Mouse (Mus musculus) stomach, embryonic 14.5 days (tissue): ENCODE measurements around the gene Rbp1. TPM values are rescaled to one million over a fixed set of nuclear protein-coding genes. Genes with fewer than 3 reads are reported as not detected.

Source experiments
- ATAC-seq: fragments of 200-750 bp; cut with Nextera tagmentation; 2 replicates; pipeline ENCODE4 v1.8.0; 2017; ENCODE audit warnings: low read depth, moderate TSS enrichment; ENCODE audit not compliant: insufficient number of reproducible peaks, insufficient read depth, low FRiP score
- H3K27ac ChIP-seq: fragments of 300-500 bp; sonication (generic); 2 replicates; pipeline ENCODE4 v1.5.1; 2014; ENCODE audit warnings: mild to moderate bottlenecking, low read length, moderate library complexity, mixed read lengths
- H3K27me3 ChIP-seq: fragments of 300-500 bp; sonication (generic); 2 replicates; pipeline ENCODE4 v1.6.1; 2014; ENCODE audit warnings: low read length, control low read depth, mixed read lengths; ENCODE audit not compliant: control insufficient read depth, insufficient read depth
- H3K36me3 ChIP-seq: fragments of 300-500 bp; sonication (generic); 2 replicates; pipeline ENCODE4 v1.6.1; 2014; ENCODE audit warnings: mild to moderate bottlenecking, control low read depth, low read length, moderate library complexity, mixed read lengths; ENCODE audit not compliant: control insufficient read depth, insufficient read depth
- H3K4me1 ChIP-seq: fragments of 300-500 bp; sonication (generic); 2 replicates; pipeline ENCODE4 v1.6.1; 2014; ENCODE audit warnings: low read length, control low read depth, mixed read lengths; ENCODE audit not compliant: control insufficient read depth, insufficient read depth
- H3K4me2 ChIP-seq: fragments of 300-500 bp; sonication (generic); replicated peaks from 2 replicates; pipeline ENCODE4 v1.6.1; 2014; ENCODE audit warnings: low read depth, low read length, control low read depth
- H3K4me3 ChIP-seq: fragments of 300-500 bp; sonication (generic); 2 replicates; pipeline ENCODE4 v1.5.1; 2014; ENCODE audit warnings: low read depth, low read length, control low read depth
- H3K9ac ChIP-seq: fragments of 300-500 bp; sonication (generic); replicated peaks from 2 replicates; pipeline ENCODE4 v1.6.1; 2014; ENCODE audit warnings: low read depth, mild to moderate bottlenecking, control low read depth, low read length, moderate library complexity, mixed read lengths
- H3K9me3 ChIP-seq: fragments of 300-500 bp; sonication (generic); 2 replicates; pipeline ENCODE4 v1.6.1; 2016; ENCODE audit warnings: low read depth, low read length, control low read depth; ENCODE audit not compliant: control insufficient read depth
- WGBS: fragments of 180-500 bp; shearing (Covaris S2); extraction: QIAGEN DNeasy Blood & Tissue Kit; methylation state at CpG from one replicate; pipeline ENCODE4 v1.1.7; 2014; 5-methylcytosine and 5-hydroxymethylcytosine counted together
- polyA plus RNA-seq: library from polyadenylated mRNA; unstranded; fragments of >200 nt; fragmentation: Nextera tagmentation; extraction: Ambion mirVana; gene quantifications from 2 replicates; pipeline ENCODE4 v1.2.1, GENCODE M21; 2014

Gene Rbp1
- polyA plus RNA-seq = 93.0 and 101 TPM in 2 replicates

DNA sequence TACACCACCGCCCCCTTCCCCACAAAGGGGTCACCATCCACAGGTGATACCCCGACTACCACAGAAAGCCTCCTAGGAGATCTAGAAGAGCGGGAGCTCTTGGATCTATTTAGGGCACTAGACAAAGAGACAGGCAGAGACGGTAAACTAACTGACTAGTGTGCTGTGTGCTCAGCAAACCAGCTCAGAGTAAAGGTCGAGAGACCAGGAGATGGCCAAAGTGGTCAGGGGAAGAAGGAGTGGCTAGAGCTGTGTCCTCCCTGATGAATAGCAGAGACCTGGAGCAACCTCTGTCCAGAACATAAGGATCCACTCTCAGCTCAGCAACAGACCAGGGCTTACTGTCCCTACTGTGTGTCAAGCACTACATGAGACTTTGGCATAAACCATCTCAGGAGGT lies at the start of gene Rbp1:
Rbp1 (plus strand) TSS at position 306 of the 400 bp plus-strand sequence.
- Histone ChIP-seq H3K27me3 (no peaks in the 10 kb centered on the region), H3K27ac (no peak within 1 kb of the TSS), H3K4me3 (no peak within 1 kb of the TSS), H3K4me2 (no peak within 1 kb of the TSS), H3K4me1 (peaks cover 28% of the 10 kb centered on the region), H3K36me3 (no peaks in the 10 kb centered on the region), H3K9ac (no peak within 1 kb of the TSS), H3K9me3 (no peaks in the 10 kb centered on the region)
- ATAC-seq = no peak
- 73% methylated on average over 5 of the region's 5 CpGs for WGBS

DNA sequence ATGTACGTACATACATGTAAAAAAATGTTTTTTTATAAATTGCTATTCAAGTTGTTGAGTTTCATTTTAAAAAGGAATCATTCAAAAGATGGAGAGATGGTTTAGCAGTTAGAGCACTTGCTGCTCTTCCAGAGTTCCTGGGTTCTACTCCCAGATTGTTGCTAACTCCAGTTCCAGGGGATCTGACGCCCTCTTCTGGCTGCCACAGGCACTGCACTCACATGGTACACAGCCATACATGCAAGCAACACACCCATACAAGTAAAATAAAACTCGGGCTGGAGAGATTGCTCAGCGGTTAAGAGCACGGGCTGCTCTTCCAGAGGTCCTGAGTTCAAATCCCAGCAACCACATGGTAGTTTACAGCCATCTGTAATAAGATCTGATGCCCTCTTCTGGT lies 49.4 kb upstream of the Rbp1 start:
- H3K4me2 ChIP-seq = no peak overlapping the region
- no peak overlapping the region for H3K27ac ChIP-seq
- ATAC-seq = no peak
- H3K9ac ChIP-seq = no peak overlapping the region
- no peaks in the 10 kb centered on the region for H3K36me3 ChIP-seq
- no peak overlapping the region for H3K4me3 ChIP-seq
- no peaks in the 10 kb centered on the region for H3K9me3 ChIP-seq
- H3K4me1 ChIP-seq = no peaks in the 10 kb centered on the region
- H3K27me3 ChIP-seq = no peaks in the 10 kb centered on the region
- WGBS = 88% methylated on average over 5 of the region's 5 CpGs

DNA sequence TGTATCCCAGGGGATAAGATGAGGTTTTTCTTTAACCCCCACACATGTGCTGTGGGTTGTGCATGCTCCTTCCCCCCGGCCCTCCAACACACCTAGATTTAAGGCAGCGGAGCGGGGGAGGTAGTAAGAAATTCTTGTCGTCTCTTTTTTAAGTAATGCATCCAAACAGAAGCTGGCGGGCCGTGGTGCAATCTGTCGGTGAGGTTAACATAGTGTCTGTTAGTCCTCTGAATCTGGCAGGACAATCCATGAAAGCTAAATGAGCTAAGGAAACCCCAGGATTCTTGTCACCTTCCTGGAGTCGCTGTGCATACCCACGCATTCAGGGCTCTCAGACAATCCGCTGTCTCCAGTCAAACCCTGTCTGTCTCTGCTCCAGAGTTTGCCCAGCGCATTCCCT lies 47.9 kb upstream of the Rbp1 start:
- Histone ChIP-seq H3K4me3 (no peak overlapping the region), H3K9me3 (no peaks in the 10 kb centered on the region), H3K27ac (no peak overlapping the region), H3K4me2 (no peak overlapping the region), H3K36me3 (no peaks in the 10 kb centered on the region), H3K27me3 (no peaks in the 10 kb centered on the region), H3K9ac (no peak overlapping the region), H3K4me1 (no peaks in the 10 kb centered on the region)
- no peak for ATAC-seq
- WGBS = 76% methylated on average over 11 of the region's 11 CpGs

DNA sequence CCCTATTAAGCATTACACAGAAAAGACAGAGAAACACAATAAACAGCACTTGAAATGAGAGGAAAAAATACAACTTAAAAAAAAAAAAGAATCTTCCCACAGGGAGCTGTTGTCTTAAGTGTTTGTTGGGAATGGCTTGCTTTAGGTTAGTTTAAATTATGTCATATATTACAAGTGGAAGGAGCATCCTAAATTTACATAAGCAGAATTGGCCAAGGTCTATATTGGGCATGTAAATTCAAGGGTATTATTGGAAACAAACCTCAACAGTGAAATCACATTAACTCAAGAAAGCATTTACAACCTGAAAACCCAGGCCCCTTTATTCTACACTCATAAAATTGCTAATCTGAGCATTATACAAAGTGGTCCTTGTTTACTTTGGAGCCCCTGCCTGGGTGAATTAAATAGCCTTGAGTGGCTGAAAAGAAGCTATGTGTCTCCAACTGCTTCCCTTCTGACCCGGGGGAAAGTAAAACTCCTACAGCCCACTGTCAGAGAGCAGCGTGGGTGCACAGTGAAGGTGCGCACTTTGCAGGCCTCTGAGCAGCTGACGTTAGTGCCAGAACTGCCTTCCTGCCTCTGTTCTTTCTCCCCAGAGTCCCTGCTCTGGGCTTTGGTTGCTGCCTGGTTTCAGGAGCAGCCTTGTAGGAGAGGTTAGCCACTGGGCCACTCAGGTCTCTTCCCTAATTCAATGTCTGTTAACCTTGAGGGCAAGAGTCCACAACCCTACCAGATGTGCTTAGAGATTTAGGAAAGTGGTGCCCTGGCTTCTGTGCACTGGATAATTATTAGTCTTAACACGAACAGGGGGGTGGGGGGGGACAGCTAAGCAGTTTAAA lies 47.2 kb upstream of the Rbp1 start:
- Histone ChIP-seq H3K4me1 (no peaks in the 10 kb centered on the region), H3K27ac (no peak overlapping the region), H3K9me3 (no peaks in the 10 kb centered on the region), H3K9ac (no peak overlapping the region), H3K4me3 (no peak overlapping the region), H3K27me3 (no peaks in the 10 kb centered on the region), H3K4me2 (no peak overlapping the region), H3K36me3 (no peaks in the 10 kb centered on the region)
- 40% methylated on average over 5 of the region's 5 CpGs for WGBS
- ATAC-seq = no peak

DNA sequence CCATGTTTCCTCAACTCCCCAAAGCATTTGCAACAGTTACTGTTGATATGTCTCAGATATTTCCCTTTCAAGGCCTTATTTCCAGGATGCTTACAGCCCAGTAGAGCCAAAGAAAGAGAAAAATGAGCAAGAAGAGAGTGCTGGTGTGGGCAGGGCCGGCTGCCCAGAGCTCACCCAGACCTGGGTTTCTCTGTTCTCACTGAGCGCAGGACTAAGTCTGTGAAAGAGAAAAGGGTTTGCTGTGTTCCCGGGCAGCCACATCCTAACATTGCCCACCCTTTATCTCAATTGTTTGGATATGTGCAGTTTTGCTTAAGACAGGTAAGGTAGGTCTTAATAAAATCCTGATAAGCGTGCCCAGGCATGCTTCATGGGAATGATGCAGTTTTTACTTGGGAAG lies 43.0 kb upstream of the Rbp1 start:
- 76% methylated on average over 4 of the region's 4 CpGs for WGBS
- no peaks in the 10 kb centered on the region for H3K9me3 ChIP-seq

DNA sequence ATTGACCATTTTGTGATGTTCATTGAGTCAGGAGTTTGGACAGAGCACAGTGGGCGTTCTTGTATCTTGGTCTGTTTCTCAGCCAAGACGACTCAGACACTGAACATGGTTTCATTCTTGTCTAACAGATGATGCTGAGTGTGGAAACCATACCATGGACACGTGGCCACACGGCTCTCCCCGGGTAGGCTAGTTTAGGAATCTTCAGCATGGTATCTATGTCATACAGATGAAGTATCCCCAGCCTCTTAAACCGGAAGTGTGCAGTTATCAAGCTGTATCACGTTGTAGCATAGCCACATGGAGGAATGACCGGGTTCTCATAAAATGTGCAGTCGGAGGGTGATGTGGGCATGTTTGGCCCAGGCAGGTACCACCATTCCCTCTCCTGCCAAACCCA lies 42.2 kb upstream of the Rbp1 start:
- ATAC-seq = no peak
- Histone ChIP-seq H3K27ac (no peak overlapping the region), H3K4me1 (no peaks in the 10 kb centered on the region), H3K9ac (no peak overlapping the region), H3K36me3 (no peaks in the 10 kb centered on the region), H3K4me3 (no peak overlapping the region), H3K9me3 (no peaks in the 10 kb centered on the region), H3K27me3 (no peaks in the 10 kb centered on the region), H3K4me2 (no peak overlapping the region)
- 90% methylated on average over 9 of the region's 9 CpGs for WGBS

More for the DNA sequence above, 43.0 kb upstream of the Rbp1 start:
- ATAC-seq = no peak
- Histone ChIP-seq H3K27me3 (no peaks in the 10 kb centered on the region), H3K4me1 (no peaks in the 10 kb centered on the region), H3K4me3 (no peak overlapping the region), H3K36me3 (no peaks in the 10 kb centered on the region), H3K27ac (no peak overlapping the region), H3K4me2 (no peak overlapping the region), H3K9ac (no peak overlapping the region)

DNA sequence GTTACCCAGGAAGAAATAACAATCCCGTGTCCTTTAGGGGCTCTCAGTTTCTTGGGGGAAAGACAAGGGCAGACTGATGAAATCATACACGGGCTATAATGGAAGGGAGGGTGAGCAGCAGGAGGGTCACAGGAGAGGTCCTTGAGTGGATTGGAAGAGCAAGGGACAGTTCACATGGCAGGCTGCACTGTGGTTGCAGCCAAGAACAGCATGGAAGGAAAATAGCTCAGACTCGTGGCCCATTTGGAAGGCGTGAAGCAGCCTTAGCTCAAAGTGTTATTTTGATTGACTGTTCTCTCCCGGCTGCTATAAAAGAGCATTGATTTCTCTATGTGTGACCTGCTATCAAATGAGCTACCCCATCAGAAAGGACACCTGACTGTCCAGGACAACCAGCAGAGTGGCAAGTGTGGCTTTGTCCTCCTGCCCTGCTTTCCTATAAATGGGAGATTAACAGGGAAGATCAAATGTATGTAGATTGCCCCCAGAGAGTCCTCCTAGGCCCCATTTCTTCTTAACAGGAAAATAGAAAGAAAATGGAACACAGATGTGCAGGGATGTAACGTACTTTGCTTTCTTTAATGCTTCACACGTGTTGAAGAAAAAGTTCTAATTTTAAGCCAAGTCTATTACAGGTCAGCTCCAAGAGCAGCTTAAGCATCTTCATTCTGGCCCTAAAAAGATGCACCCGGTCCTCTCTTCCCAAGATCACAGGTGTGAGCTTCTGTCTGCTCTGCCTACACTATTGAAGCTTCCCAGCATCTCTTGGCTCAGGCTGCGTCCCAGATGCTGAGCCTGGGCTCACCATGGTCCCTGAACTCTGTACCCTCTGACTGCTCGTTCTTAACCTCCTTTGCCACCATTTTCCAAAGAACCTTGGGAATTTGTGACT lies 34.8 kb upstream of the Rbp1 start:
- ATAC-seq = no peak
- H3K27ac ChIP-seq = no peak overlapping the region
- H3K9ac ChIP-seq = no peak overlapping the region
- WGBS = 73% methylated on average over 10 of the region's 10 CpGs
- no peaks in the 10 kb centered on the region for H3K36me3 ChIP-seq
- no peaks in the 10 kb centered on the region for H3K9me3 ChIP-seq
- H3K4me2 ChIP-seq = no peak overlapping the region
- no peaks in the 10 kb centered on the region for H3K4me1 ChIP-seq
- H3K4me3 ChIP-seq = no peak overlapping the region
- no peaks in the 10 kb centered on the region for H3K27me3 ChIP-seq

DNA sequence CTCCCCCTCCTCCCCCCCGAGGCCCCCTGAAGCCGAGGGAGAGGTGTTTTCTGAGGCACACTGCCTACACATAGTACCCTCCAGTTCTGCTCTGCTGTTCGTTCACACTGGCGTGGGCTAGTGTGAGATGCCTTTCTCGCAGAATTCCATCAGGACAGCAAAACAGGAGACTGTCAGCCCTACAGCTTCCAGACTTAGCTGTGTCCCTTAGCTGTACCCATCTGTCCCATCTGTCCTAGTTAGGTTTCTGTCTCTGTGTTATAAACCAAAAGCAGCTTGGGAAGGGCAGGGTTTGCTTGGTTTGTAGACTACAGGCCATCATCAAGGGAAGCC lies 34.2 kb upstream of the Rbp1 start:
- Histone ChIP-seq H3K4me2 (no peak overlapping the region), H3K4me3 (no peak overlapping the region), H3K9me3 (no peaks in the 10 kb centered on the region), H3K27ac (no peak overlapping the region), H3K36me3 (no peaks in the 10 kb centered on the region), H3K4me1 (no peaks in the 10 kb centered on the region), H3K27me3 (no peaks in the 10 kb centered on the region), H3K9ac (no peak overlapping the region)
- ATAC-seq = no peak
- WGBS = 89% methylated on average over 5 of the region's 5 CpGs
